Mouse (Mus musculus): Measurements from ENCODE around the gene Tead4. TPM values are rescaled to one million over a fixed set of nuclear protein-coding genes. Genes with fewer than 3 reads are reported as not detected.

Tead4 gene
- polyA plus RNA-seq, 1 experiment from 2014 or later = 1.7 TPM

DNA sequence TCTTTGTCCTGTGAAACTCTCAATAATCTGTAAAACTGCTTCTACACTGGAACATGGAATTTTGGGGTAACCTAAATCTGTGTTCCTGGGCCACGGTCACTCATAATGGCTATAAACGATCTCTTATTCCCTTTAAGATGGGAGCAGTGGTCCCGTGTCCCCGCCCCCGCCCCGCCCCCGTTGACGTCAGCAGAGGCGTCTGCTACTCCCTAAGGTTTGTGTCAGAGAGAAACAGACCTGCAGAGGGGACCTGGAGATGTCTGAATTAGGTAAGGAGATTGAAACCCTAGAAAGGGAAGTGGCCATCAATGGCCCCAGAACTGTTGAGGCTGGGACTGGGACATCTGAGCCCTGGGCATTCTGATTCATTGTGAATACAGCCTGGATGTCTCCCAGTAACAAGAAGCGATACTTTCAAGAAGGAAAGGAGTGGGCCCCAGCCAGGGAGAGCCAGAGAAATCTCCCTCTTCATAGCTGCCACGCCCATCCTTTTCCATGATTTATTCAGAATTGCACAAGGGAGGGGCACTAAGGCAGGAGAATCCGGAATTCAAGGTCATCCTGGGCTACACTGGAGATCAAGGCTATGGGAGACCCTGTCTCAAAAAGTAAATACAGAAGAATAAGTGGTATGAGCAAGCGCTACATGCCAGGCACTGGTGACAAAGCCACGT lies 20.0 kb downstream of the Tead4 start:
- Histone ChIP-seq H3K27me3 (ENCODE audit: low read depth, poor library complexity, severe bottlenecking) (peaks cover 5% of the 10 kb centered on the region; the same call in 1 of the 2 replicates), H3K27ac (replicated peaks) (no peak overlapping the region), H3K4me1 (peaks cover 31% of the 10 kb centered on the region), H3K9me3 (replicated peaks) (no peaks in the 10 kb centered on the region), H3K4me3 (no peak overlapping the region), H3K36me3 (no peaks in the 10 kb centered on the region)
- DNase-seq (ENCODE audit: low spot score) = no peak
- WGBS = 62% methylated on average over 14 of the region's 14 CpGs

DNA sequence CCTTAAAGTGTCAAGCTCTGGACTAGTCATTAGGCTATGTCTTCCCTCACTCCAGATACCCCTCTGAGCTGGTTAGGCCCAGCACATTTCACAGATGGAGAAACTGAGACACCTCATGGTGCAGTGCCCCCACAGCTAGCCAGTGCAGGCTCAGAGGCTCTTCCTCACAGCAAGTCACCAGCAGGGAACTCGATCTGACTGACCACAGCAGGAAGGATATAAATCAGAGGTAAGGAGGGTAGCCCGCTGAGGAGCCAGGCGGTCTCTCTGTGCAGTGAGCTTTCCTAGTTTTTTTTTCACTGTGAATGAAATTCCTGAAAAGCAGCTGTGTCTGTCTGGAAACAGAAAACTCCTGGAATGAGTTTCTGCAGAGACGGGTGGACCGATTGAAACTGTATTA lies 21.0 kb downstream of the Tead4 start:
- Histone ChIP-seq H3K4me1 (peaks cover 23% of the 10 kb centered on the region), H3K27ac (replicated peaks) (no peak overlapping the region), H3K9me3 (replicated peaks) (no peaks in the 10 kb centered on the region), H3K27me3 (ENCODE audit: low read depth, poor library complexity, severe bottlenecking) (no peaks in the 10 kb centered on the region; the same call in 1 of the 2 replicates), H3K36me3 (no peaks in the 10 kb centered on the region), H3K4me3 (no peak overlapping the region)
- 57% methylated on average over 5 of the region's 5 CpGs for WGBS
- no peak for DNase-seq (ENCODE audit: low spot score)

- H3K4me1 ChIP-seq = peaks cover 23% of the 10 kb centered on the region
- H3K9me3 ChIP-seq (replicated peaks) = no peaks in the 10 kb centered on the region
- 0 out of 2 replicates have a peak overlapping the region, but pooled peaks have one; percentile 9 for H3K27ac ChIP-seq (replicated peaks)
- no peak overlapping the region for H3K4me3 ChIP-seq
- H3K36me3 ChIP-seq = no peaks in the 10 kb centered on the region
- no peaks in the 10 kb centered on the region; the same call in 1 of the 2 replicates for H3K27me3 ChIP-seq (ENCODE audit: low read depth, poor library complexity, severe bottlenecking)
- WGBS = 77% methylated on average over 4 of the region's 4 CpGs
- DNase-seq (ENCODE audit: low spot score) = no peak
These were observed 21.5 kb downstream of the Tead4 start for GRCm38 (mm10) chr6:128279099-128279498.

DNA sequence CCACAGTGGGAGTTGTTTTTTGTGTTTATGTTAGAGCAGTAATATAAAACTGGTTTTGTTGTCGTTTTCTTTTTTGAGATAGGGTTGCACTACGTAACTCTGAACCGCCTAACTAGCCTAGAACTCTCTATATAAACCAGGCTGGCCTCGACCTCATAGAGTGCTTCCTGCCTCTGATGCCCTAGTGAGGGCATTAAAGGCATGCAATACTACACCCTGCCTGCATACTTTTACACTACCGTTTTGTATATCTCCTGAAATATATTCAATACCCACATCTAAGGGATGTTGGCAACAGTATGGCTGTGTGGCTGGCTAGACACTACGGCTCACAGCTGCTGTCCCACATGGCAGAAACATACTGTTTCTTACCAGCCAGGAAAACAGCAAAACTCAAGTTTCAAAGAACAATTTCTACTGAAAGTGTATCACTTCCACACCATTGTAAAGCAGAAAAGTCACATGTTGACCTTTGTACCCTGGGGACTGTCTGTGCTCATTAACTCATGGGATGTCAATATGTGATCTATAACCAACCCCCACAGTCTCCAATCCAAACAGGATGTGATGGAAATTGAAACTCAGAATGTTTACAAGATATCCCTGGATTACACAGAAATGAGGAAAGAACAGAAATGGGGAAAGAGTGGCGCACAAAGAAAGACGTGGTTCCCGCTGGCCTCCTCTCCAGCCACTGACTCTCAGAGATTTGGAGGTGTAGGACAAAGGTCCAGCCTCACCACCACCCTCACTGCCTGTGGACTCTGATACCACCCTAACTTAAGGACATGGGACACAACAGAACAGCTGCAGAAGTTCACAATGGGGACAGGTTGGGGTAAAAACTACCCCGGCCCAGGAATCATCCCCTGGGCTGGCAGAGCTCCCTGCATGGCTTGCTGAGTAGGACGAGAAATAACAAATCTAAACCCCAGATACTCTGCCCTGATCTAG lies 23.2 kb downstream of the Tead4 start:
- WGBS = 81% methylated on average over 11 of the region's 11 CpGs

DNA sequence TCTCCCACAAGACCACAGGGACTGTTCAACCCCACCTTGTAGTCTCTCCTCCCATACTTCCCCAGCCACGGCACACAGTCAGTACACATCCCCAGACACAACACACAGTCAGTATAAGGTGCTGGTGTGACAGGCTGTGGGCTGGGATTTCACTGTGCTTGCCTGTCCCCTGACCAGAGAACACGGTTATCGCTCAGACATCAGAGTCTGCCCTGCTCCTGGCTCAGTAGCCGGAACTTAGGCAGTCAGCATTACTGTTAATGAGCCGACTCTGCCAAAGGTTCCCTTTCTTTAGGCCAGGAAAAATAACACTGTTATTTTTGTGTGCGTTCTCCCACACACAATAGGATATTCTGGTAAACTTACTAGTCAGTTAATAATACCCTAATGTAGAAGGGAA lies 24.3 kb downstream of the Tead4 start:
- 91% methylated on average over 6 of the region's 6 CpGs for WGBS
- H3K4me3 ChIP-seq = no peak overlapping the region
- DNase-seq (ENCODE audit: low spot score) = no peak
- no peaks in the 10 kb centered on the region for H3K27me3 ChIP-seq (ENCODE audit: low read depth, poor library complexity, severe bottlenecking)
- no peaks in the 10 kb centered on the region for H3K36me3 ChIP-seq
- 0 out of 2 replicates have a peak, but pooled peaks cover 2% of the 10 kb centered on the region for H3K9me3 ChIP-seq (replicated peaks)
- peaks cover 10% of the 10 kb centered on the region for H3K4me1 ChIP-seq
- no peak overlapping the region for H3K27ac ChIP-seq (replicated peaks)

More for the DNA sequence above, 23.2 kb downstream of the Tead4 start:
- no peak overlapping the region for H3K27ac ChIP-seq (replicated peaks)
- H3K4me1 ChIP-seq = peaks cover 21% of the 10 kb centered on the region
- no peaks in the 10 kb centered on the region for H3K27me3 ChIP-seq (ENCODE audit: low read depth, poor library complexity, severe bottlenecking)
- H3K4me3 ChIP-seq = no peak overlapping the region
- H3K36me3 ChIP-seq = no peaks in the 10 kb centered on the region
- H3K9me3 ChIP-seq (replicated peaks) = 0 out of 2 replicates have a peak, but pooled peaks cover 2% of the 10 kb centered on the region
- no peak for DNase-seq (ENCODE audit: low spot score)

GRCm38 (mm10) chr6:128275506-128276064 lies 25.0 kb downstream of the Tead4 start:
- Histone ChIP-seq H3K4me1 (peaks cover 2% of the 10 kb centered on the region; the same call in 1 of the 2 replicates), H3K27me3 (ENCODE audit: low read depth, poor library complexity, severe bottlenecking) (no peaks in the 10 kb centered on the region), H3K4me3 (no peak overlapping the region), H3K27ac (replicated peaks) (no peak overlapping the region), H3K9me3 (replicated peaks) (0 out of 2 replicates have a peak, but pooled peaks cover 2% of the 10 kb centered on the region), H3K36me3 (no peaks in the 10 kb centered on the region)
- DNase-seq (ENCODE audit: low spot score) = no peak
- 94% methylated on average over 8 of the region's 8 CpGs for WGBS

DNA sequence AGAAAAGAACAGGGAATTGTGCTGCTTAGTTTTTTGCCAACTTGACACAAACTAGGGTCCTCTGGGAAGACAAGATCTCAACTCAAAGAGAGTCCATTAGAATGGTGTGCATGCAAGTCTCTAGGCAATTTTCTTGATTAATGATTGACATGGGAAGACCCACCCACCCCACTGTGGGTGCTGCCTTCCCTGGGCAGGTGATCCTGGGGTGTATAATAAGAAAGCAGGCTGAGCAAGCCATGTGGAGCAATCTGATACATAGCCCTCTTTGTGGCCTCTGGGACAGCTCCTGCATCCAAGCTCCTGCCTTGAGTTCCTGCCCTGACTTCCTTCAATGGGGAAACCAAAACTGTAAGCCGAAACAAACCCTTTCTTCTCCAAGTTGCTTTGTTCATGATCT lies 27.1 kb downstream of the Tead4 start:
- no peak for DNase-seq (ENCODE audit: low spot score)
- H3K27me3 ChIP-seq (ENCODE audit: low read depth, poor library complexity, severe bottlenecking) = no peaks in the 10 kb centered on the region
- no peak overlapping the region for H3K4me3 ChIP-seq
- H3K9me3 ChIP-seq (replicated peaks) = 0 out of 2 replicates have a peak, but pooled peaks cover 2% of the 10 kb centered on the region
- H3K36me3 ChIP-seq = no peaks in the 10 kb centered on the region
- H3K4me1 ChIP-seq = no peaks in the 10 kb centered on the region
- no peak overlapping the region for H3K27ac ChIP-seq (replicated peaks)
- 71% methylated on average over 1 of the region's 1 CpGs for WGBS

DNA sequence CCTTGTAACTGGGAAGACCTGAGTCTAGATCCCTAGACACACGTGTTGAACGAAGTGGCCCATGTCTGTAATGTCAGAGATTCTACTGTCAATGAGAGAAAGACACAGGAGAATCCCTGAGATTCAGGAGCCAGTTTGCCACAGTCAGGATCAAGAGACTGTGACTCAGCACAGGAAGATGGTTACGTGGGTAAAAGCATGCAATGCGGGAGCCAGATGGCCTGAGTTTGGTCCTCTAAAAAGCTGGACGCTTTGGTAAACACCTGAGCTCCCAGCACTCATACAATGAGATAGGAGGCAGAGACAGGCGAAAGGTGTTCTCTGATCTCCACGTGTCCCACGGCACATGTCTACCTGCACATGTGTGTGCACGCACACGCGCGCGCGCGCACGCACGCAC lies 27.9 kb downstream of the Tead4 start:
- 0 out of 2 replicates have a peak, but pooled peaks cover 2% of the 10 kb centered on the region for H3K9me3 ChIP-seq (replicated peaks)
- no peaks in the 10 kb centered on the region for H3K4me1 ChIP-seq
- H3K4me3 ChIP-seq = no peak overlapping the region
- WGBS = 98% methylated on average over 17 of the region's 17 CpGs
- DNase-seq (ENCODE audit: low spot score) = no peak
- H3K27ac ChIP-seq (replicated peaks) = no peak overlapping the region
- no peaks in the 10 kb centered on the region for H3K36me3 ChIP-seq
- no peaks in the 10 kb centered on the region for H3K27me3 ChIP-seq (ENCODE audit: low read depth, poor library complexity, severe bottlenecking)

GRCm38 (mm10) chr6:128269850-128270249 lies 30.8 kb downstream of the Tead4 start:
- WGBS = 76% methylated on average over 4 of the region's 4 CpGs
- Histone ChIP-seq H3K9me3 (replicated peaks) (0 out of 2 replicates have a peak, but pooled peaks cover 2% of the 10 kb centered on the region), H3K36me3 (no peaks in the 10 kb centered on the region)

DNA sequence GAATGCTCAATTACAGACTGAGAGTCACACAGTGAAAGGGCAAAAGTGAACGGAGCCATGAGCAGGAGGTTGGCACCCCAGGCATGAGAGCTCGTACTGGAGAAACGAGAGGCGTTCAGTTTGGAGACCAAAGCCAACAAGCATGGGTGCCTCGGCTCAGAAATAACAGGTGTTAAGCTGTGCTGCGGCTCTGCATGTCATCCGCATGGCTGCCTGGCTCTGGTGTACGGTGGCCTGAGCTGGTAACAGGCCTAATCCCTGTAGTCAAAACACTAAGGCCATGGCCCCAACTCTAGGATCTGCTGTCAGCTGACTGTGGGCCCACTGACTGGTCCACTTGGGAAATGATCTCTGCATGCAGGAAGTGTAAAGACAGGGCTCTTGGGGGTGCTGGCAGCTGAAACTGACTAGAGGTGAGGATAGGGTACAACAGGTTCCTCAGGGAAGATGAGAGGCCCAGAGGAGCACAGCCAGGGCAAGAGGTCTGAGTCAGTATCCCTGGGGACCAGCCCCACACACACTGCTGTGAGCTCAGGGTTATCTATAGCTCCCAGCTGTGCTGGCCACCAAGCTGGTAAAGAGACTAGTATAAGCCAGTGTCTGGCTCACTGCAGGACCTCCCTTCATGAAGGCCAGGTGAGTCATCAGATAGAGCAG lies 35.6 kb downstream of the Tead4 start:
- no peaks in the 10 kb centered on the region for H3K36me3 ChIP-seq
- H3K4me1 ChIP-seq = no peaks in the 10 kb centered on the region
- H3K4me3 ChIP-seq = no peak overlapping the region
- H3K9me3 ChIP-seq (replicated peaks) = no peaks in the 10 kb centered on the region
- WGBS = 81% methylated on average over 8 of the region's 8 CpGs
- H3K27me3 ChIP-seq (ENCODE audit: low read depth, poor library complexity, severe bottlenecking) = no peaks in the 10 kb centered on the region
- DNase-seq (ENCODE audit: low spot score) = no peak
- H3K27ac ChIP-seq (replicated peaks) = no peak overlapping the region

More at GRCm38 (mm10) chr6:128269850-128270249, 30.8 kb downstream of the Tead4 start:
- Histone ChIP-seq H3K27ac (replicated peaks) (no peak overlapping the region), H3K4me1 (no peaks in the 10 kb centered on the region), H3K27me3 (ENCODE audit: low read depth, poor library complexity, severe bottlenecking) (no peaks in the 10 kb centered on the region), H3K4me3 (no peak overlapping the region)
- DNase-seq (ENCODE audit: low spot score) = no peak

GRCm38 (mm10) chr6:128261486-128261885 lies 39.1 kb downstream of the Tead4 start:
- H3K4me3 ChIP-seq = no peak overlapping the region
- DNase-seq (ENCODE audit: low spot score) = no peak
- WGBS = 58% methylated on average over 1 of the region's 1 CpGs
- no peaks in the 10 kb centered on the region for H3K36me3 ChIP-seq
- H3K9me3 ChIP-seq (replicated peaks) = no peaks in the 10 kb centered on the region
- H3K4me1 ChIP-seq = no peaks in the 10 kb centered on the region
- H3K27ac ChIP-seq (replicated peaks) = no peak overlapping the region
- no peaks in the 10 kb centered on the region for H3K27me3 ChIP-seq (ENCODE audit: low read depth, poor library complexity, severe bottlenecking)

- no peaks in the 10 kb centered on the region for H3K4me1 ChIP-seq
- DNase-seq (ENCODE audit: low spot score) = no peak
- no peaks in the 10 kb centered on the region for H3K36me3 ChIP-seq
- no peaks in the 10 kb centered on the region for H3K27me3 ChIP-seq (ENCODE audit: low read depth, poor library complexity, severe bottlenecking)
- no peaks in the 10 kb centered on the region for H3K9me3 ChIP-seq (replicated peaks)
- no peak overlapping the region for H3K27ac ChIP-seq (replicated peaks)
- no peak overlapping the region for H3K4me3 ChIP-seq
- 90% methylated on average over 3 of the region's 3 CpGs for WGBS
These were observed 41.4 kb downstream of the Tead4 start for GRCm38 (mm10) chr6:128259252-128259651.
